Mouse (Mus musculus) inflammation-experienced regulatory T-cells (primary cell): Measurements from ENCODE around the gene Pkmyt1. TPM values are rescaled to one million over a fixed set of nuclear protein-coding genes. Genes with fewer than 3 reads are reported as not detected.

ENCODE experiments used
- polyA plus RNA-seq, 2 experiments: library from polyadenylated mRNA; unstranded; fragments of 100-300 nt; shearing (Covaris generic); gene quantifications; one replicate each; pipeline ENCODE4 v1.2.1; 2017

Gene Pkmyt1
- polyA plus RNA-seq = 10 to 100 TPM; 45.8 to 70.2 TPM

DNA sequence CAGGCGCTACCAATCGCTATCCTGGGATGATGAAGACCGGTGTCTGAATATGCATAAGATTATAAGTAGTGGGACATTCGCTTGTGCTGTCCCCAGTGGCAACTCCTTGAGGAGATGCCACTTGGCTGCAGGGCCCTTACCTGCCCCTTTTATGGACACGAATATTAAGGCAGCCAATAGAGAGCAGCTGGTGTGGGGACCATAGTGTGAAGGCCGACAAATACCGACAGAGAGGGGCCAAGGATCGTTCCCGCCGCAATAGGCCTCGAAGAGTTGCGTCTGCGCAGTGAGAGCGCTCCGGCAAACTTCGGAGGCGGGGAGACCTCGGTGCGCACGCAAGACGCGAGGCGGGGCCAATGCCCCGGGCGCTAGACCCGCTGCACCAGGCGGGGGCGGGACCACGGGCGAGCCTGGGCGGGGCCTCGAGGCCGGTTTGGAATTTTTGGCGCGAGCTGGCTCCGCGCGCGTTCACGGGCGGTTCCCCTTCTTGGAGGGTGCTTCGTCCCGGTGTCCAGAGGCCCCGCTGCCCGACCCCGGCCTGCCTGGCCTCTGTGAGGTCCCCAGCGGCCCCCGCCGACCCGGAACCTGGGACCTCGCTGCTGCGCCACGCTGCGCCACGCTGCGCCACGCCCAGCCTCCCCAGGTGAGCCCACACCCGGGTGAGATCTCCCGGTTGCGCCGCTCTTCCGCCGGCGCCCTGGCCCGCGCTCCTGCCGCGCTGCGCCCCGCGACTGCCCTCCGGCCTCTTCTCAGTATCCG, at the start of gene Pkmyt1:
TSS of gene Pkmyt1 (plus strand) at position 338 of the 759 bp plus-strand sequence.

DNA sequence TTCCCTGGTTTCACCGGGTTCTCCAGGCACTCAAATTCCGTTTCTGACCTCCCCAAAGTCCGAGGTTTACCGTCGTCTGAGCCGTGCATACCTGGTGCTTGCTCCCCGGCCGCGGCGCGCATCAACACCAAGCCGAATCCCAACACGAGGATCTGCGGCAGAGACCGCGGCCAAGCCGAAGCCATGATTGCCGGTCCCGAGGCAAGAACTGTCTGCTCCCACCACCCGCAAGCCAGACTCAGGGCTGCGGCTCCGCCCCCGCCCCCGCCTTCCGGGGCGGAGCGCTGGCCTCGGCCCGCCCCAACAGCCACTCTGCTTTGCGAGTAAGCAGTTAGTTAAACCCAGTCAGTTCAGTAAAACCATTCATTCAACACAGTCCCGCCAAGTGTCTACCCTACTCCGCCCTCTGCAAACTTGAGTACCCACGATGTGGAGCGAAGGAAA, 48.9 kb upstream of the Pkmyt1 start, which contains the start of gene Tnfrsf12a:
TSS of gene Tnfrsf12a (minus strand) at position 233 of the 444 bp plus-strand sequence.

DNA sequence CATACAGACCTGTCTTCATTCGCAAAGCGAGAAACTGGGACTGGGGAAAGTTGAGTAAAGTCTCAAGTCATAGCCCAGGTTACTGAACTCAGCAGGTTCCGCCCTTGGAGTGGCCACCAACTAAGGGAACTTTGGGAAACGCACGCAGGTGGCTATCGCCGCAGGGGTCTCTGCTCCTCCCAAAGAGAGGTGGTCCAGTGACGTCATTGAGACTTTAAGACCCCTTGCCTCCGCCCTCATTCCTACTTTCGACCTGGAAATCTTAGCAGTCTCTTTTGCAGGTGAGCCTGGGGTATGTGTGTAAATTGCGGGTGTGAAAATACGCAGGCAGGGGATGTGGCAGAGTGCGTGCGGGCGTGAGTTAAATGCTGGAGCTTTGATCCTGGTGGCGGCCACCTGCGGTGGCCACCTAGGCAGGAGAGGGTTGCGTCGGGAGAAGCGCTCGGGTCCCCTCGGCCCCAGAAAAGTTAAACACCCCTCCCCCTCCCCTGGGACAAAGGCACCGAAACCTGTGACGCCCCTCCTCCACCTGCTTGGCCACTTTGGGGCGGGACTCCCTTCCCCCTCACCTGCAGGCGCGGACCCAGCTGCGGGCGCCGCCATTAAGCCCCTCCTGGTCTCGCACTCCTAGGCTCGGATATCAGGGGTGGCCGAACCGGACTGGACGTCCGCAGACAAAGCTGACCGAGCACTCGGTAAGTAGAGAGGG, 46.9 kb upstream of the Pkmyt1 start, which contains the start of gene Cldn6:
TSS of gene Cldn6 (plus strand) at position 123 of the 709 bp plus-strand sequence.

DNA sequence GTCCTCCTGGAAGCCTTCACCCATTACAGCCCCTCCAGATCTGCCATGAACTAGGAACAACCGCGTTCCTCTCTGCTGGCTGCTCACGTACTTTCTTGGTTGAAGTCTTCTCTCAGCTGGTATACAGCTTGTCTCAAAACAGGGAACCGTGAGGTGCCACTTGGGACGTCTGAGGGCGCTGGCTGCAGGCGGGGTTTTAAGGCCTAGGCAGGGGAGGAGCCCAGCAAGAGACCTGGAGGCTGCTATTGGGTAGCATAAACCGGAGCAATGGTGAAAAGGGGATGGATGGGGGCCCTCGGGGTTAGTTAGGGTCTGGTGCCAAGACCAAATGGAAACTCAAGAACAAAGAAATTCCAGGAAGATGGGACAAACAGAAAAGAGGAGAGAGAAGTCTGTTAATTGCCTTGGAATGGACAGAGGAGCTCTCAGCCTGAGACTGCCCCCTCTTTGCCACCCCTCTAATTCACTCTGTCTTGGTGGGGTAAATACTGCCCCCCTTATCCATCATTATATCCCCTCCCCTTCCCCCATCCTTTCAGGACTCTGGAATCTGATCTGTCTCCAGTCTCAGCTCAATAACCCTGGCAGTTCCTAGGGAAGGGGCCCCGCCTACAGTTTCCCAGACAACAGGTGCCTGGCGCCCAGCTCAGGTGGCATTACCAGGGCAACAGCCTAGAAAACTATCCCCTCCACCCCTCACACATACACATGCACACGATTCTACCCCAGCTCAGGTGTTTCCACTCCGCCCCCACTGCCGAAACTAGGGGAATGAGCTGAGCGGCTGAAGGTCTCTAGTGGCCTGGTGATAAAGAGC, 42.1 kb upstream of the Pkmyt1 start, which contains the start of gene Cldn9:
TSS of gene Cldn9 (minus strand) at position 171 of the 817 bp plus-strand sequence.

DNA sequence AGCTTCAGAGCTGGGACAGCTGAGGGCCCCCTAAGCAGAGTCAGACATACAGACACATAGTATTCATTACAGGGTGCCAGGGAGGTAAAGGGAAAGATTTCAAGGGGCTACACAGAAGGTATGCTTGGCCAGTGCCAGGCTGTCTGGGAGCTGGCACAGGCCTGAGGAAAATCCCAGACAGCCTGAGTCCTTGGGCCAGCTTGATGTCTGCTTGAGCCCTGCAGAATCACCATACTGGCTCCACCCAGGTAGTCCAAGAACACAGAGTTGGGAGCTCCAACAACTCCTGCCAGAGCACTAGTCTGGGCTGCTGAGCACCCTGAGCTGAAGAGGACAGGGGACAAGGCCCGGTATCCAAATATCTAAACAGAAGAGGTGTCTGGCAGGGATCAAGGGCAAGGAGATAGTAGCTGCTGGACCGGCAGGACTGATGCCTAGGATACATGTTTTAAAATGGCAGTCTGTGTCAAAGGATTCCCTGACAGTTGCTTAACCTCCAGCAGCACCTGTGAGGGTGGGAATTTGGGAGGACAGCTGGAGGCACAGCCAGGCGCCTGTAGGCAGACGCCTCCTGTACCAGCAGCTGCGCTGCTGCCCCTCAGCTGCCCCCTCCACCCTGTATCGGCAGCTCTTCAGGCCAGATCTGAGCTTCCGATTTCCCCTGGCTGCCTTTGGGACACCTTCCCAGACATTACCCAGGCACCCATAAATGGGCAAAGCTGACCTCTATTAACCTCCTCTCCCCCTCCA, 3.6 kb upstream of the Pkmyt1 start, which contains the start of gene 1520401A03Rik:
TSS of gene 1520401A03Rik (minus strand) at position 408 of the 750 bp plus-strand sequence.

DNA sequence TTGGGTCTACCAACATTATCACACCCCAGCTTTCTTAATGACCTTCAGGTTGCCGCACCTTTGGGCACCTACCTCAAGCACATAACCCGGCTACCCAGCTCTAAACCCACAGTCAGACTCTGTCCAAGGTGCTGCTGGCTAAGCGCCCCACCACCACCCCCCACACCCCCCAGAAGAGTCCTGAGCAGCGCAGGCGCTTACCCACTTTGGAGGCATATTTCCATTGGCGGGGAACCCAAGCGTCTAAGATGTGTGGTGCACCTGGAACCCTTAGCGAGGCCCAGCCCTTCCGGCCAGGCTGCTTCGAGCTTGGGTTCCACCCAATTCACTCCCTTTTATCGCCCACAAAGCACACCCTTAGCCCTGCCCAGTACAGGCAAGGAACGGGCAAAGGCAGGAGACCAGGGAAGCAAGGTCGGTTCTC, 14.5 kb downstream of the Pkmyt1 start, which contains the start of gene Paqr4:
TSS of gene Paqr4 (minus strand) at position 270 of the 424 bp plus-strand sequence.

DNA sequence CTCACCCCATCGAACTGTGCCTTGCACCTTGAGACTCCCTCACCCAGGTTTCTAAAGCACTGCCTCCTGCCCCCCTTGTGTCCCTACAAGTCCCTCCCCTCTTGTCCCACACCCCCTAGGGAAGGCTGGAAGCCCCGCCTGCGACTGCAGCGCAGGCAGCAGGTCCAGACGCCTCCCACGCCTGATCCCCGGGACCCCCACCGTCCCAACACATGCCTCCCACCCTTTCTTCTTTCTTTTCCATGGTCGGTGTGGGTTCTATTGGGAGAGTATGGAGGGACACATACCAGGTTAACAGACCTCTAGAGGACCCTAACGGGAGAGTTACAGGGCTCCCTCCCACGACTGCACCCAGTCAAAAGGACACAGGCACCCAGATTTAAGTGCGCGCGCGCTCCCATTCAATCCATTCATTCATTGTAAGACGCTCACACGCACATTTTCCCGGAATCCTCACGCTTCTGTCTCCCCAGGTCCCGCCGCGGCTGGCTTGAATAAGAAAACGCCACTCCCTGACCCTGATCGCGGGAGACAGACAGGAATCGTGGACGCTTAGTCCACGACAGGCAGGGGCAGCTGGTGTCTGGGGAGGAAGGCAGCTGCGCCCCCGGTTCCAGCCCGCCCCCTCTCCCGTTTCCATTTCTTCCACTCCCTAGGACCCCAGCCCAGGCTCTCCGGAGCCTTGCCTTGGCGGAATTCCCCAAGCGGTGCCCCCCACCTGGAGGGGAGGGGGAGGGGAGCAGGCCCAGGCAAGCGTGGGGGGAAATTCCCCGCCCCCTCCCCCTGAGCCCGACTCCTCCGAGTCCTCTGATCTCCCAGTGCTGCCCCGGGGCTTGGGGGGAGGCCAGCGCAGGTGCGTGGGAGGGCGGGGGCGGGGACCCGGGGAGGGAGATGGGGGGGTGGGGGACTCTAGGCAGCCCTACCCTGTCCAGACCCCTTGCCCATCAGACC, 19.4 kb downstream of the Pkmyt1 start, which contains the start of gene Kremen2:
TSS of gene Kremen2 (minus strand) at position 533 of the 951 bp plus-strand sequence.

DNA sequence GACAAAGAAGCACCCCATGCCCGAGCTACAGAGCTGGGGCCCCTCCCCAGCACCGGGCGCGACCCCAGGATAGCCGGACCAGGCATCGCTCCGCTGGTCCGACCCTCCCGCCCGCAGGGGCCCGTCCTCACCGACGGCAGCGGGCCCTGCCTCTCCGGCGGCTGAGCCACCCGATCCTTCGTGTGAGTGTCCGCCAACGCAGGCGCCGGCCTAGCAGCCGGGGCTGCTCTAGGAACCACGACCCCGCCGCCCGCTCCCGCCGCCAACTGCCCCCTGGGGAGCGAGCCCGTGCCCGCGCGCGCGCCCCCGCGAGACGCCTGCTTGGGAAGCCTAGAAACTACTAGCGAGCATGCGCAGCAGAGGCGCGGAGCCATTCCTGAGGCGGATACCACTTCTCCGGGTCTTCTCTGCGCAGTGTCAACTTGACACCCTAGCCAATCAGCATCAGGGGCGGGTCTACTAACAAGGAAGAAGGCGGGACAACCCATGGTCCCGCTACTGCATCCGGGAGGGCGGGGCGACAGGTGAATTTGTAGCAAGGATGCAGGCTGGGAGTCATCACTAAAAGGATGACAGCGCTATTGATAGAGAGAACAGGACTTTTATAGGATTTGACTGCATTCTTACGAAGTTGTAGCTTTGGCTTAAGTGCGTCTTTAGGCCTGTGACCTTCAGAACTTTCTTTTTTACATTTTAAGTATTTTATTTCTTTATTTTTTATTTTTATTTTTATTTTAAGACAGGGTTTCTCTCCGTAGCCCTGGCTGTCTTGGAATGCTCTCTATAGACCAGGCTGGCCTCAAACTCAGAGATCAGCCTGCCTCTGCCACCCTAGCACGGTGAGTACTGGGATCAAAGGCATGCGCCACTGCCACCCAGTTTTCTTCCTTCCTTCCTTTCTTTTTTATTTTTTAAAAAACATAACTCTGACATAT, 45.4 kb downstream of the Pkmyt1 start, which contains the start of gene Flywch1:
TSS of gene Flywch1 (minus strand) at position 319 of the 935 bp plus-strand sequence.

DNA sequence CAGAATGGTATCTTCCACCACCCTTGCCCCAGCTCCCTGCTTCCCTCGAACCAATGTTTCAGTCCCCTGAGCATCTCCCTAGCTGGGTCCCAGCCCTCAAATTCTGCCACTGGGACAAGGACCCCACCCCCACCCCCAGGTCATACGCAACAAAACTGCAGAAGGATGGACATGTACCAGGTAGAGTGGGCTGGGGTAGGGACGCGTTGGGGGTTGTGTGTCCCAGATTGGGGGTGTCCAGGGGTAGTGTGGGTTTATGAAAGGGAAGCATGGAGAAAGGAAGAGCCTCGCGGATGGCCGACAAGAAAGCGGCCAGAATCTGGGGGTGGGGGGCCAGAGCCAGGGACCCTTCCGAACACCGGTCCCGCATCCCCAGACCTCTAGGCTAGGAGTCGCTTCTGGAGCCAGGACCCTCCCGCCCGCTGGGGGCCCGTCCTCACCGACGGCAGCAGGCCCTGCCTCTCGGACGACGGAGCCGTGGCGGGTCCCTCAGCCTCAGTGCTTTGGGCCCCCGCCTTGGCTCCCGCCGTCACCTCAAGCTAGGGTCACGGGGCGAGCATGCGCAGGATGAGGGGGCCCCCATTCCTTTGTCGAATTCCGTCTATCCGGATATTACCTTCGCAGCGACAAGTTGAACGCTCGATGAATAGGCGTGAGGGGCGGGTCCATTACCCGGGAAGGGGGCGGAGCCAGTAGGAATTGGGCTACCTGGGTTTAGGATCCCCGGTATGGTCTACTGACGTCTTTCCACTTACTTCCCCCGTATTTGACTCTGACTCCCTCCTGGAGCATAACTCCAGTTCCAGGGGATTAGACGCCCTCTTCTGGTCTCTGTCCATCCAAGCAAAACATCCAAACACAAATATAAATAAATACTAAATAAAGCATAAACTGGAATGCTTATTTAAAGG, 59.7 kb downstream of the Pkmyt1 start, which contains the start of gene Flywch2:
TSS of gene Flywch2 (minus strand) at position 521 of the 911 bp plus-strand sequence.

Other genes with a start within 250 kb of the Pkmyt1 start
- gene Vmn2r117, start 246.6 kb upstream of the Pkmyt1 start, polyA plus RNA-seq = not detected
- 10 to 100 TPM; 17.0 to 21.4 TPM for gene Zfp213, start 162.1 kb upstream of the Pkmyt1 start, polyA plus RNA-seq
- under 1 TPM; 0.31 to 0.48 TPM for gene Zfp13, start 126.8 kb upstream of the Pkmyt1 start, polyA plus RNA-seq
- 1 to 10 TPM; 1.2 to 2.2 TPM for gene Zscan10, start 125.5 kb upstream of the Pkmyt1 start, polyA plus RNA-seq
- gene Mmp25, start 81.1 kb upstream of the Pkmyt1 start, polyA plus RNA-seq = 1 to 10 TPM; 1.1 to 1.9 TPM
- gene Bicdl2, start 65.8 kb upstream of the Pkmyt1 start, polyA plus RNA-seq = 1 to 10 TPM in 1 of 2 experiments, under 1 TPM in 1; 0.75 to 1.2 TPM
- 10 to 100 TPM; 52.2 to 57.4 TPM for gene Hcfc1r1, start 52.7 kb upstream of the Pkmyt1 start, polyA plus RNA-seq
- gene Thoc6, start 52.5 kb upstream of the Pkmyt1 start, polyA plus RNA-seq = 10 to 100 TPM; 18.6 to 37.6 TPM
- 10 to 100 TPM in 1 of 2 experiments, 1 to 10 TPM in 1; 7.3 to 15.8 TPM for gene Tnfrsf12a, start 48.9 kb upstream of the Pkmyt1 start, polyA plus RNA-seq
- under 1 TPM in 1 of 2 experiments, not detected in 1; 0.39 TPM for gene Cldn6, start 47.1 kb upstream of the Pkmyt1 start, polyA plus RNA-seq
- gene Cldn9, start 42.3 kb upstream of the Pkmyt1 start, polyA plus RNA-seq = under 1 TPM in 1 of 2 experiments, not detected in 1; 0.71 TPM
- 1 to 10 TPM in 1 of 2 experiments, under 1 TPM in 1; 0.49 to 1.3 TPM for gene 1520401A03Rik, start 3.6 kb upstream of the Pkmyt1 start, polyA plus RNA-seq
- gene Paqr4, start 14.5 kb downstream of the Pkmyt1 start, polyA plus RNA-seq = 1 to 10 TPM; 6.7 to 8.1 TPM
- gene Kremen2, start 19.5 kb downstream of the Pkmyt1 start, polyA plus RNA-seq = 1 to 10 TPM; 4.9 to 7.1 TPM
- 10 to 100 TPM; 38.5 to 40.7 TPM for gene Flywch1, start 45.3 kb downstream of the Pkmyt1 start, polyA plus RNA-seq
- gene Flywch2, start 59.7 kb downstream of the Pkmyt1 start, polyA plus RNA-seq = 1 to 10 TPM; 6.7 to 8.0 TPM
- 100 to 1,000 TPM; 854 to 986 TPM for gene Srrm2, start 64.2 kb downstream of the Pkmyt1 start, polyA plus RNA-seq
- gene Elob, start 102.8 kb downstream of the Pkmyt1 start, polyA plus RNA-seq = 100 to 1,000 TPM; 516 to 639 TPM
- gene Prss33, start 109.7 kb downstream of the Pkmyt1 start, polyA plus RNA-seq = 1 to 10 TPM in 1 of 2 experiments, not detected in 1; 3.1 TPM
- under 1 TPM in 1 of 2 experiments, not detected in 1; 0.73 TPM for gene Prss32, start 117.5 kb downstream of the Pkmyt1 start, polyA plus RNA-seq
- gene Prss41, start 117.8 kb downstream of the Pkmyt1 start, polyA plus RNA-seq = 1 to 10 TPM; 2.5 to 7.6 TPM
- not detected for gene Prss21, start 141.7 kb downstream of the Pkmyt1 start, polyA plus RNA-seq
- gene Dcpp1, start 154.5 kb downstream of the Pkmyt1 start, polyA plus RNA-seq = 10 to 100 TPM in 1 of 2 experiments, not detected in 1; 22.4 TPM
- under 1 TPM in 1 of 2 experiments, not detected in 1; 0.84 TPM for gene Dcpp2, start 154.5 kb downstream of the Pkmyt1 start, polyA plus RNA-seq
- 1 to 10 TPM in 1 of 2 experiments, under 1 TPM in 1; 0.43 to 5.0 TPM for gene Dcpp3, start 191.1 kb downstream of the Pkmyt1 start, polyA plus RNA-seq
- not detected for gene Sbp, start 215.3 kb downstream of the Pkmyt1 start, polyA plus RNA-seq
- not detected for gene Sbpl, start 228.9 kb downstream of the Pkmyt1 start, polyA plus RNA-seq